Mouse (Mus musculus) gastrocnemius, postnatal 25 days (tissue): ENCODE measurements at regions not wholly inside any gene's neighbourhood (a gene's known extent, or its start where the extent isn't known, plus 50 kb on each side); places are given as distances from the start of the nearest gene placed in this dataset.

Experiments used
- DNase-seq: peaks from one replicate; pipeline ENCODE4 v3.0.0; 2022

DNA sequence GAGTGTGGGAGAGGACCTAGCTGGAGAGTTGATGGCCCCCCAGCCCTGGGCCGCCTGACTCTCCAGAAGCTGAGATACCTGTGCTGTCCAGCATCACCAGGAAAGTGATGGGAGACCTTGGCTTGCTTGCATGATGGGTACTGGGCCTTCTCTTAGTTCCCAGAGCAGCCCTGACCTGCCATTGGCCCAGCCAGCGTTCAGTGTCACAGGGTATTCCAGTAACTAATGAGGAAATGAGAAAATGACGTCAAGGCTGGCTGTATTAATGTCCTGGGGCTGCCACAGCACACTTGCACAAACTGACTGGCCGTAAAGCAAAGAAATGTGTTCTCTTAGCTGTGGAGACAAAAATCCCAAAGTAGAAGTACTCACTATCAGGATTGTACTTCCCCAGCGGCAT is 307.5 kb downstream of the Tbc1d1 start:
- no peak for DNase-seq

DNA sequence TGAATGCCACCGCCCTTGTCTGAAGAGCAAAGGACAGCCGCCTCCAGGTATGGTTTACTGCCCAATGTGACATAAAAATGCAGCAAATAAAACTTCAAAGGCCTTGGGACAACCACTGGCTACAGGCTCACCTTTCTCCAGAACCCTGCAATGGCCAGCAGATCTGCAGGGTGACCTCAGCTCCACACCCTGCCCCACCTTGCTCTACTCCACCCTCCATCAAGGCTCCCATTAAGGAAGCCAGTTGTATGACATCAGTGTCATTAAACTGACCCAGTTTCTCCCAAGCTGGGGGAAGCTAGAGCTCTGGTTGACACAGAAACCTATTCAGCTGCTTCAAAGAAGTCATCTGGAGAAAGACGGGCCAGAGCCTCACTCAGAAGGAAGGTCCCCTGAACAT is 310.2 kb downstream of the Tbc1d1 start:
- no peak for DNase-seq

DNA sequence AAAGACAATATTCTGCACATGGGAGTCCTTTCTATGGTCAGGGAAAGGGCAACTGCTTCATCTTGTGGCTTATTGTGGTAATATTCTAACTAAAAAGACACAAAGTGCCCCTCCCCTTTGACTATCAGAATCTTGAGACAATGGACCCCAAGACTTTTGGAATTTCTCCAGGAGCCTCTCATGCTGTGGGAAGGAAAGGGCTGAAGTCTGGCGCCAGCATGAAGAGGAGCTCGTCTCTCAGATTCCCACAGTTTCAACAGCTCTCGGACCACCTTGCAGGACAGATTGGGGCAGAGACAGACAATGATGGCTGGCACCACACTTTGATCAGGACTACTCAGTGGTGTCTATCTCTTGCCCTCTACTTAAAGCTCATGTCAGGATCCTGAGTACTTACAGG is 311.8 kb downstream of the Tbc1d1 start:
- DNase-seq: no peak

DNA sequence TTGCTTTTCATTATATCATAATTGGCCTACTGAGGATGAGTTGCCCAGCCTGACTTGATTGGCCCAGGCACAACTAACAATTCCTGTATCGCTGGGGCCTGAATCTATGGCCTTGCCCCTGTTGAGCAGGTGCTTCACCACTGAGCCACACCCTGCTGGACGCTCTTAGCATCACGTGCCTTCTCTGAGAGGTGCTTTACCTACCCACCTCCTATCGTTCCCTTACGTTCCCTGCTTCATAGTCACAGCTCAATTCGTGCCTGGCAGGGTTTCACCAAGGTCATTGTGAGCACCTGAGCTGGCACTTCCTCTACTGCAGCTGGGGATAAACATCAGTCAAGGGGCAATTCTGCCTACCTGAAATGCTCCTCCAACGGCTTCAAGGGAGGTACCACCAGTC is 312.2 kb downstream of the Tbc1d1 start:
- DNase-seq: no peak

DNA sequence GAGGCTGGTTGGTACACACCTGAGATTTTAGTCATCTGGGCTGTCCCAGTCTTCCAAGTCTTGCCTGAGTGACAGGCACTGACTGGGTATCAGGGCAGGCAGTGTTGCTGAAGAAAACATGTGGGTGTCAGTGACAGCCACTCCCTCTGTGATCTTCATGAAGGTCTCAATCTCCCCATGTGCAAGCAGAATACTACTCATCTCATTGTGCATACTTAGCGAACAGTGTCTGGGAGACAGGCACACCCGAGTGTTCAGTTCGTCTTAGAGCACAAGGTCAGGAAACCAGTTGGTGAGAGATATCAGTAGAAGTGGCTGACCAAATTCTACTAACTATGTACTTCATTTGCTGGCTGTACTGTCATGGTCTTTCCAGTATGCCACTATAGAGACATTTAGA is 315.9 kb downstream of the Tbc1d1 start:
- DNase-seq: no peak

DNA sequence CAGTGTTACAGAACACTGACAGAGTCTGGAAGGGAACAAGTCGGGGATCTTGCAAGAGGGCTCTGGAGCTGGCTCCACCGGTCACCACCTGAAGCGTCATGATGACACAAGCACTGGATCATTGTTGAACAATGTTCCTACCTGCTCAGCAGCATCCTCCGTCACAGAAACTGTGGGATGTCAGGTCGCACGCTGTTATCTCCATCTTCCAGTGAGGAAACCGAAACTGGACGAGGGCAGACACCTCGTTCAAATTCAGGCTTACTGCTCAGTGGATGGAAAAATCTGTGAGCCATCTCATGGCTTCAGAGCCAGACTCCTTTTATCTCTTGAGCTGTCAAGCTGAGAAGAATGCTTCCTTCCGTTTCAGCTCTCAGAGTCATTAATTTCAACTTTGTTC is 316.3 kb downstream of the Tbc1d1 start:
- no peak for DNase-seq

DNA sequence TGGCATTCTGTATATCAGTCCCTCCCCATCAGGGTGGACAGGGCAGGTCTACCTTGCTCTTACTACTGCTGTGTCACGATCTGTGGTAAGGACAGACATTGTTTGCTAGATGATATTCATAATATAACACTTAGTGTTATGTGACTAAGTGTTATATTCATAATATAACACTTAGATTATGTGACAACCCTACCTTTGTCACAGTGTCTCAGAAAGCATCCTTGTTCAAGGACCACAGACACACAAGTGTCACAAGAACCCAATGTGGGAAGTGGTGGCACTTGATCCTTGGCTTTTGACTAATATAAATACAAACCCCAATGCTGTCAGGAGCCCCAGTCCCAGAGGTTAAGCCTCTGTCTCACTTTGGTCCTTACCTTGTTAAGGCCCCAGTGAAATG is 318.8 kb downstream of the Tbc1d1 start:
- DNase-seq: no peak

DNA sequence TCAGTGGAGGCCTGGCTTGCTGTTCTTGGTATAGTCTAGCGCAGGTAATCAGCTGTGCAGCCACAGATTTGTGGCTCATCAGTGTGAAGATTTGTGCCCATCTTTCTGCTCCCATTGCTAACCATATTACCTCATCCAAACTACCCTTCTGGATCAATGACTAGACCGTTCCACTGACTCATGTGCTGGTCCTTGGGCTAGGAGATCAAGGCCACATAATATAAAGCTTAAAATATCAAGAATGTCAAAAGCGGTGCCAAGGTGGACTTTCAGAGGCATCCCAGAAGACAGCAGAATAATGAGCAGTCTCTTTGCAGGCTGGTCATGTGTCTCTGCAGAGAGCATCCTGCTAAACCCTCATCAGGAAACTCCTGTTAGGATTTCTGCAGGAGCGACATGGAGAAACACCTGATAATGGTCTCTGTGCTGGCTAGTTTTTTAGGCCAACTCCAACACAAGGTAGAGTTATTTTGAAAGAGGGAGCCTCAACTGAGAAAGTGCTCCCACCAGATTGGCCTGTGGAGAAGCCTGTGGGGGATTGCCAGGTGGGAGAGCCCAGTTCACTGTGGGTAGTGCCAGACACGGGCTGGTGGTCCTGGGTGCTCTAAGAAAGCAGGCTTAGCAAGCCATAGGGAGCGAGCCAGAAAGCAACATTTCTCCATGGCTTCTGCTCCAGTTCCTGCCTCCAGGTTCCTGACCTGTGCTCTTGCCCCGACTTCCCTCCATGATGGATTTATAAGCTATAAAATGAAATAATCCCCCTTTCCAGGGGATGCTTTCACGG is 319.8 kb downstream of the Tbc1d1 start:
- no peak for DNase-seq

DNA sequence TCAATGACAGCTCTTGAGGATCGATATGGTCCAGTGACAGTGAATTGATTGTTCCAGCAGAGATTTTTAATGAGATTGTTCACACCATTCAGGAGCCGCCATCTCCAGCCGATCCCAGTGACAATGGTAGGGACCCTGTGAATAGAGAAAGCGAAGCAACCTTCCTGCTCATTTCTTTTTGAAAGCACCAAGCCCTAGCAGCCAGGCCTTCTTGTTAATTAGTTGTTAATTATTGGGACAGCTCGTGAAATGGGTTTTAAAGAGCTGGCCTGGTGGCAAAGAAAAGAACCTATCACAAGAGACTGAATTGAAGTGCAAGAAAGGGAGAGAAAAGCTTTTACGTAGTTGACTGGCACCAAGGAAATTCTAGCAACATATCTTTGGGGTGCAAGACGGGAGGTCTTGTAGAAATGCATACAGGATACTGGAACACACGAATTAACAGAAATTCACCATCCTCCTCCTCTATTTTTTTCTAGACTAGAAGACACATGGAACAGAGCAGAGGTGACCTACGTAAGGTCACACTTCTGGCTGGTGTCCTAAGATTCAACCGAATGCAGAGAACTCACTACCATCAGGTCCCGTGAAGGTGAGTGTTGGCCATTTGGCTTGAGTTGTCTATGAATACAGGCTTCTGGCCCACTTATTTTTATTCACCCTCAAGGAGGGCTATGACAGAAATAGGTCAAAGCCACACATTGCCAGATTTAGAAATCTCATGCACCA is 320.7 kb downstream of the Tbc1d1 start:
- no peak for DNase-seq

DNA sequence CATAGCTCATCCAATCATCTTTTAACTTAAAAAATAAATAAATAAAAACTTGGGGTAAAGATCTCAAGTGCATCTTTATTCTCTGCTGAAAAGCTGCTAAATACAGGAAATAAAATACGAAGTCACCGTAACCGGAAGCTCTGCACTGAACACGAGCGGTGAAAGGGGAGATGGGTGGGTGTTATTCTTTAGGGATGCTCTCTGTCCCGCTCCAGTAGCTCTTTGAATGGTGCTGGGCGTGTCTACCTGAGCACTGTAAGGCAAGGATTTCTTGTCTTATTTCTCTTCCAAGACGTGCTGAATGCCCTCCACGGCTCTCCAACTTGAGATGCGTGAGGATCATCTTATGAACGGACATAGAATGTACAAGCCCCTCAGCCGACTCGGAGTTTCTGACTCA is 322.0 kb downstream of the Tbc1d1 start:
- DNase-seq: no peak

DNA sequence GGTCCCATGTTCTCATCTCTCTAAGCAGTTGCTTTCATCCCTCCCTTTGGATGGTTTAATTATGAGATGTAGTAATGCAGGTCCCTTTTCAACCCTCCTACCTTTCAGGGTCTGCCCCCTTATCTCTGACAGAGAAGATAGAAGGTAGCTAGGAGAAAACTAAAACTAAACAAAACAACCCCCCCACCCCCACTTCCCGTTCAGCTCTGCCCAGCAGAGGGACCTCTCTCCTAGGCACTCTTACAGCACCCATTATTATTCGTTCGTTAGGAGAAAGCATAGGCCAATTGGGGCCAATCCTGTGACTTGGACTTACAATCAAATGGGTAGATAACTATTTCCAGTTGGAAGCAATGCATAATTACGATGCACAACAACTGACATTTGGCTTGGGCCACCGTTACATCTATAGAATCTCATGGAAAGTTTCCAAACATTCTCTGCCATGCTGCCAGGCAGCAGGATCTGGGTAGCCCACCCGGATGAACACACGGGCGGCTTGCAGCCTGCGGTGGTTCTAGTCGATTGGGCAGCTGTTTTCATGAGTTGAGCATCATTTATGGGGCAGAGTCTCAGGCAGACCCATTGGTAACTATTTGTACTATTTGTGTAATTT is 322.6 kb downstream of the Tbc1d1 start:
- no peak for DNase-seq

DNA sequence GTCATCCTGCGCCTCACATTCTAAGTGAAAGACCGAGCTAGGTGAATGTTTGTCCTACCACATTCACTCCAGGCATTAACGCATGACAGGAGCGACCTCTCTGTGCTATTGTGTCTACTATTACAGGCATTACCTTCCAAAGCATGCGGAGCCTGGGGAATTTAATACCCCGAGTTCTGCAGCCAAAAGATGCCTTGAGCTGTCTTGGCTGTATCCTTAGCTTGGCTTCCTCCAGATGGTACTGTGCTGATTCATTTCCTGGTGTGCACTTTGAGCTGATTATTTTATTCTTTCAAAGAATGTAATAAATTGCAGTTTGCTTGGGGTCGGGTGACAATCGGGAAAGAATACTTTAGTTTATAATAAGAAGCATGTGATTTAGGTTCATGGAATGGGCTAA is 323.2 kb downstream of the Tbc1d1 start:
- no peak for DNase-seq

DNA sequence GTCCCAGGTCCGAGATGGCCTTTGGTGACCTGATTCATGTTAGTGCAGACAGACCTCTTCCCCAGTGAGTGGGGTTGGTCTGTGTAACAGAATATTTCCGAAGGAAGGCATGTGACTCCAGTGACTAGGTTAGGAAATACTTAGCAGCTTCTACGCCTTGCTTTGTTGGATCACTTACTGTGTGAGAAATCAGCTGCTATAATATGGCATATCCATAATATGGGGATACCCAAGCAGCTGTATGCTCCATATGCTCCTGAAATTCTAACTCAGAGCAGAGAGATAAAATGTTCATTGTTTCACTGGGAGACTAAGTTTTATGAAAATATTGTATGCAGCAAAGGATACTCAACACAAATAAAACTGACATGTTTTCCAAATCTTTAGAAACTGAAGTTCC is 318.1 kb upstream of the Klf3 start:
- DNase-seq: no peak

DNA sequence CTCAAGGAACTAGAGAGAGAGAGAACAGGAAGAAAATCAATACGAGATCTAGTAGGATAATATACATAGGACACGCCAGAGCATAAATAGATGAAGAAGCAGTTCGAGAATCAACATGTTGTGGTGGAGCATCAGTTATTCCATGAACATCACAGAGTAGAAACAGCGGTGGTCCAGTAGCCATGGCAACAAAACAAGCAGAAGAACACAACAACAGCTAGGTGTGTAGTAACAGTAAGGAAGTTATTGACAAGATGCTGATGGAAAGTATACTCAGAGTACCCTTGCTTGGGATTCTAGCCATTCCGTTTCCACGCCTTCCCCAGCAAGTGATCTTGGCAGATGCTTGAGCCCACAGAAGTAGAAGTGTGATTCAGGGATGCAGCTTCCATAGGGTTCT is 317.3 kb upstream of the Klf3 start:
- DNase-seq: no peak

DNA sequence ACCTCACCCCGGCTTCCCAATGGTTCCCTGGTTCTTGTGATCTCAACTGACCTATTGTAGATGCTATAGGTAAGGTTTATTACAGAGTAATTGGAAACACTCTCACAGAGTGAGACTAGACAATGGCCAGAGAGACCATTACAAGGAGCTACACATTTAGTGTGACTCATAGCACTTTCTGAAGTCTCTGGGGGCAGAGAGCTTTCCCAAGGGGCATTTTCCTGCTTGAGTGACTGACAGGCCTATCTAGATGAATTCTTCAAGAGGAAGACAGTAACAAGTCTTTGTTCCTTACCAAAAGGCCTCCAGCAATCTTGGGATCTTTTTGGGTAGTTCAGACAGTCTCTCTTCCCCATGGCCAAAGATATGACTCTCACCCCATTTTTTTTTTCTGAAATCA is 316.4 kb upstream of the Klf3 start:
- no peak for DNase-seq

DNA sequence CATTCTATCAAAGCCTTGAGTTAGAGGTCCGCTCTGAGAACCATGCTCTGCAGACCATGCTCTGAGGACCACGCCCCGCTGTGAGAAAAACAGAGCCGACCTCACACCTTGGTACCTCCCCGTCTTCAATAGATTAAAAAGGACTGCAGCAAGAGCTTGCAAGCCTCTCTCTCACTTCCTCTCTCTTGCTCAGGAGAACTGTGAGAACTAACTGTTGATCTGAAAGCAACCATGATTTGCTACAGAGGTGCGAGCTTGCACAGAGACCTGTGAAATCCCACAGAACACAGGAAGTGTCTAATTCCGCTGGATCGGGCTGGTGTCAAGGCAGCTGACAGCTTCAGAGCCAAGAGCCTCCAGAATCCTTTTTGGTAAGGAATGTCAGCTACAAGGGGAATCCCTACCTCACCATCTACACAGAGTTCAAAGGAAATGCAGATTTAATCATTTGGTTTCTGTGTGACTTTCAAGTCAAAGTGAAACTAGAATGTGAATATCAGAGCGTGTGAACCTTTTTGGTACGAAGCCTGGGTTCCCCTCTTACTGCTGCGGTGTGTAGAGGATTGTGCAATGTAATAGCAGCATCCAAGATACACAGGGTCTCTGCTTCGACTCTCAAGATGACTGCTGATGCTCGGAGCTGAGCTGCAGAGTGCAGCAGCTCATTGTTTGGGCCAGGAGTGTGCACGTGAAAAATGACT is 315.3 kb upstream of the Klf3 start:
- DNase-seq: no peak

DNA sequence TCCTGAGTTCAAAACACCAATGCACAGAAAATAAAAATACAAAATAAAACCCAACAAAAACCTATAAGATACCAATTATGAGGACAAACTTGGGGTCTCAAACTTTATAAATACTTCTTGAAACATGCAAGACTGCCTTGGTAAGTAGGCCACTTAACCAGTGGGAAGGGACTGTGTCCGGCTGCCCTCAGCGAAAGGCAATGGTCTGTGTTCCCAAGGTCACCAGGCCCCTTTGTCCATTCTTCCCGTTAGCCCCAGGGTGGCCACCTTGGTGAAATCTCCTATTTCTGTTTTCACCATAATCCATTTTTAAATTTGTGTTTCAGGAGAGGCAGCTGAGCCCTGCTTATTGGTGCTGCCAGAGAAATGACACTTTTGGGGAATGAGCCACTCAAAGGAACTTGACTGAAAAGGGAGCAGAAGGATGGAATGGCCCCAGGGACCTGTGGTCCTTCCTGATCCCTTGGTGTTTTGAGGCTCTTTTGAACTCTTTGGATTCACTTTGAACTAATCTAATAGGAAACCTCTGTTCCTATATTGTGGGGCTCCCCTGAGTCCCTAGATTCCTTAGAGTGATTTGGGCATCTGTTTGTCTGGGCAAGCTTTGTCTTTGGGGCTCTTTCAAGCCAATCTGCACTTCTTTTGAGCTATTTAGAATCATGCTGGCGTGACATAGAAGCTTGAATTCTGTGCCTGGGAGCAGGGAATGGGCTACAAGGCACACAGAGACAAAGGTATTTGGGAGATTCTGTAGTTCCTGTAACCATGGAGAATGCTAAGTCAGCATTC is 313.3 kb upstream of the Klf3 start:
- DNase-seq: no peak

DNA sequence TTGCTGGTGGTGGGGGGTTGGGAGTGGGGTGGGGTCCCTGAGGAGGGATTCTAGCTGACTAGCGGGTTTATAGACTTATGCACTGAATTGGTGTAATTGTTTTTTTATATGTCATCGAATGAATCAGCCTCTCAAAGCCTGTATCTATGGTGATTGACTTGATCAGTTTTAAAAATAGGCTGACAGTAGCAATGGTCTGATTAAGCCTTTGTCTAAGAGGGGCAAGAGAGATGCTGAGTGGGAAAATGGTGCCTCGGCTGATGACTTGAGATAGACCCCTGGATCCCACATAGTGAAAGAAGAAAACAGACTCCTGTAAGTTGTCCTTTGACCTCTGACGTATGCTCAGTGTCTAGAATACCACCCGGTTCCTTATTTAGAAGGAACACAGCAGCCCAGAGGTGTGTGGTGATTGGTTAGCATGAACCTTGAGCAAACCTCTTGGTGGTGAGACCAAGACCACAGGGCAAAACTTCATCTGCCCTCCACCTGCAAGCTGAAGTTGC is 312.7 kb upstream of the Klf3 start:
- no peak for DNase-seq

DNA sequence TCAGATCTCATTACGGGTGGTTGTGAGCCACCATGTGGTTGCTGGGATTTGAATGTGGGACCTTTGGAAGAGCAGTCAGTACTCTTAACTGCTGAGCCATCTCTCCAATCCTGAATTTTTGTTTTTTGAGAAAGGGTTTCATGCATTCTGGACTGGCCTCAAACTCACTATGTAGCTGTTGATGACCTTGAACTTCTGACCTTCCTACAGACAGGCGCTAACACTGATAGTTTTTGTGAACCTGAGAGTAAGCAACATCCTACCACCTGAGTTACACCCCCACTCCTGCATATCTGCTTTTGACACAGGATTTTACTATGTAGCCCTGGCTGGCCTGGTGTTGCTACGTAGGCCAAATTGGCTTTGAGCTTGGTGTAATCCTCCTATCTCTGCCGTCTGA is 308.8 kb upstream of the Klf3 start:
- DNase-seq: no peak

DNA sequence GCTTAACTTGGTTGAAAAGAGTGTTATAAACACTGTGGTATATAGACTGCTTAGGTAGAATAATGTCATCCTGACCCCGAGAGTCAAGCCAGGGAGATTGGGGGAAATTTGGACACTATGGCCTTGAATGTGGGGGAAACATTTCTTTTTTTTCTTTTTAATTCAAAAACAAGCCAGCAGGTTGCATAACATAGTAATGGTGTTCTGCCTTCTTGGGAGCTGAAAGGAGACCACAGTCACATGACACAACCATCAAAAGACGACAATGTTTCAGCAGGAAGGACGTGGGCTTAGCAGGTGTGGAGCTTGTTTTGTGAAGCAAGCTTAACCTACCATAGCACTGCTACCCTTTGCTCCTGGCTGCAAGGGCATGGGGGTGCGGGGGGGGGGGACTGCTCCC is 306.3 kb upstream of the Klf3 start:
- no peak for DNase-seq

DNA sequence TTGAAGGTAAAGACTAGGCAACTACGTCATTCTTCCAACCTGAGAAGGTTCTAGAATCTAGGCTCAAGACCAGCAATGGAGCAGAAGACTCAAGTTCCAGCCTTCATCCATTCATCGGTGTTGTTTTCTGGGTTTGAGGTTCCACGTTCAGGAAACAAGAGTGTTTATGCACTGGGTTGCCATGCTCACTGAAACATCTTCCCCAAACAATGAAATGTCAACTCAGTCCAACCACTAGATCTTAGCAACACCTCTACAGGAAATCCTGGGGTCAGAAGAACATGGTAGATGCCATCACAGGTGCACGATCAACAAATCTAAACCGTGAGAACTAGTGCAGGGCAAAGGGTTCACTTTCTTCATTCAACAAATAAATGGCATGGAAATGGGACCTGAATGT is 304.8 kb upstream of the Klf3 start:
- DNase-seq: no peak

DNA sequence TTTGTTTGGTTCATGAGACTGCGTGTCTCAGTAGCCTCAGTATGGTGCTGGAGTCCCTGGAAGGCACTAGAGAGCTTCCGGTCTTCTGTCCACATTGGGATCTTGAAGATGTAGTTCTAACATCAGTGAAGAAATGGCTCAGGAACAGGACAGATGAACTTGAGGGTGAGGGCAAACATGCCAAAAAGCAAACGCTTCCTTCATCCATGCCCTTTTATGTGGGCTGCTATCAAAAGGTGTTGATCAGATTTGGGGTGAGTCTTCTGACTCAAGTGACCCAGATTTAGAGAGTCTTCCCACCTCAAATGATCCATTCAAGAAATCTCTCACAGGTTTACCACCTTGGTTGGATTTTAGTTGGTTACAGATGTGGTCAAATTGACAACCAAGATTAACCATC is 304.1 kb upstream of the Klf3 start:
- no peak for DNase-seq
